Mouse (Mus musculus) forebrain, embryonic 15.5 days (tissue): ENCODE measurements around the gene Mea1. TPM values are rescaled to one million over a fixed set of nuclear protein-coding genes. Genes with fewer than 3 reads are reported as not detected.
A peak's percentile ranks its signal among the peaks of the same experiment; 100 is the strongest.

Experiments
- ATAC-seq: fragments of 200-750 bp; cut with Nextera tagmentation; replicated peaks from 2 replicates; pipeline ENCODE4 v1.8.0; 2017; ENCODE audit warnings: mild to moderate bottlenecking, moderate TSS enrichment, moderate library complexity
- H3K27ac ChIP-seq: fragments of 300-500 bp; sonication (generic); replicated peaks from 2 replicates; pipeline ENCODE4 v1.5.1; 2015; ENCODE audit warnings: mild to moderate bottlenecking, inconsistent platforms
- H3K27me3 ChIP-seq: fragments of 300-500 bp; sonication (generic); 2 replicates; pipeline ENCODE4 v1.6.1; 2015; ENCODE audit warnings: inconsistent platforms
- H3K36me3 ChIP-seq: fragments of 300-500 bp; sonication (generic); 2 replicates; pipeline ENCODE4 v1.6.1; 2015; ENCODE audit warnings: mild to moderate bottlenecking, inconsistent platforms
- H3K4me1 ChIP-seq: fragments of 300-500 bp; sonication (generic); 2 replicates; pipeline ENCODE4 v1.6.1; 2015; ENCODE audit warnings: inconsistent platforms
- H3K4me2 ChIP-seq: fragments of 300-500 bp; sonication (generic); replicated peaks from 2 replicates; pipeline ENCODE4 v1.6.1; 2015; ENCODE audit warnings: mild to moderate bottlenecking, inconsistent platforms
- H3K4me3 ChIP-seq: fragments of 300-500 bp; sonication (generic); 2 replicates; pipeline ENCODE4 v1.5.1; 2015; ENCODE audit warnings: mild to moderate bottlenecking, inconsistent platforms
- H3K9ac ChIP-seq: fragments of 300-500 bp; sonication (generic); replicated peaks from 2 replicates; pipeline ENCODE4 v1.6.1; 2015; ENCODE audit warnings: mild to moderate bottlenecking, inconsistent platforms
- H3K9me3 ChIP-seq: fragments of 300-500 bp; sonication (generic); 2 replicates; pipeline ENCODE4 v1.6.1; 2016; ENCODE audit warnings: inconsistent platforms
- WGBS: fragments of 180-500 bp; shearing (Covaris S2); methylation state at CpG from one replicate; pipeline ENCODE4 v1.1.7; 2015; ENCODE audit warnings: mixed read lengths; 5-methylcytosine and 5-hydroxymethylcytosine counted together
- polyA plus RNA-seq: library from polyadenylated mRNA; unstranded; fragments of >200 nt; fragmentation: Nextera tagmentation; extraction: Ambion mirVana; gene quantifications from 2 replicates; pipeline ENCODE4 v1.2.1, GENCODE M21; 2015

Mea1 gene
- polyA plus RNA-seq, 1 experiment from 2014 or later = 214 TPM

DNA sequence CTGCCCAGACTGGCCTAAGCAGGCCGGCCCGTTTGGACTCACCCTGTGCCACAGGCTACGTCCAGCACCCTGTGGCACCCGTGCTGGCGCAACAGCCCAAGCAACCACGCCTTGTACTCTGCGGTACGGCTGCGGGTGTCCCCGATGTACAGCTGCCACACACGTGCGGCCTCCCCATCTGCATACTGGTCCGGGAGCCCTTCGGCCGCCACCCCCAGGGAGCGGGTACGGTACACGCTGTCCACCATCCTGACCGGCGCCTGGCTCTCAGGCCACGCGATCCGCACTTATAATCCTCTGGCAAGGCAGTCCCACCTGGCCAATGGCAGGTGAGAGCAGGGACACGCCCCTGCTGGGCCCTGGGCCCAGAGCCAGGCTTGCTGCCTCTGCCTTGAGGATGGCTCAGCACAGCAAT, 50.3 kb downstream of the Mea1 start, which contains the start of gene Gnmt:
TSS of gene Gnmt (minus strand) at position 265 of the 415 bp plus-strand sequence.
- H3K36me3 ChIP-seq = peaks cover 3% of the 10 kb centered on the region; the same call in 1 of the 2 replicates
- ATAC-seq = no peak

More for the DNA sequence above, 50.3 kb downstream of the Mea1 start, which contains the start of gene Gnmt:
- H3K27ac ChIP-seq = no peak within 1 kb of the TSS
- 0 out of 2 replicates have a peak within 1 kb of the TSS, but pooled peaks have one; percentile 15 for H3K9ac ChIP-seq
- no peaks in the 10 kb centered on the region for H3K9me3 ChIP-seq
- H3K27me3 ChIP-seq = peaks cover 7% of the 10 kb centered on the region; the same call in 1 of the 2 replicates
- H3K4me2 ChIP-seq = no peak within 1 kb of the TSS
- WGBS = 17% methylated on average over 24 of the region's 24 CpGs
- H3K4me3 ChIP-seq = no peak within 1 kb of the TSS
- H3K4me1 ChIP-seq = 0 out of 2 replicates have a peak, but pooled peaks cover 5% of the 10 kb centered on the region

Other genes starting within 250 kb of the Mea1 start
- 1.1 and 1.2 TPM in 2 replicates for gene Crip3, start 249.9 kb upstream of the Mea1 start, polyA plus RNA-seq
- 0.11 and 0.15 TPM in 2 replicates for gene Slc22a7, start 240.3 kb upstream of the Mea1 start, polyA plus RNA-seq
- 6.5 and 7.5 TPM in 2 replicates for gene Ttbk1, start 191.1 kb upstream of the Mea1 start, polyA plus RNA-seq
- gene Dnph1, start 182.1 kb upstream of the Mea1 start, polyA plus RNA-seq = 32.1 and 33.3 TPM in 2 replicates
- gene Cul9, start 132.4 kb upstream of the Mea1 start, polyA plus RNA-seq = 16.8 and 17.4 TPM in 2 replicates
- gene Srf, start 122.6 kb upstream of the Mea1 start, polyA plus RNA-seq = 3.3 and 5.4 TPM in 2 replicates
- gene Ptk7, start 49.3 kb upstream of the Mea1 start, polyA plus RNA-seq = 32.1 and 33.0 TPM in 2 replicates
- gene Klc4, start 32.8 kb upstream of the Mea1 start, polyA plus RNA-seq = 41.4 and 45.1 TPM in 2 replicates
- 73.7 and 81.9 TPM in 2 replicates for gene Mrpl2, start 32.6 kb upstream of the Mea1 start, polyA plus RNA-seq
- 35.9 and 36.5 TPM in 2 replicates for gene Cul7, start 28.5 kb upstream of the Mea1 start, polyA plus RNA-seq
- 49.5 and 49.9 TPM in 2 replicates for gene Rrp36, start 4.4 kb upstream of the Mea1 start, polyA plus RNA-seq
- gene Klhdc3, start 2.1 kb downstream of the Mea1 start, polyA plus RNA-seq = 181 and 187 TPM in 2 replicates
- gene Ppp2r5d, start 26.3 kb downstream of the Mea1 start, polyA plus RNA-seq = 88.0 and 93.4 TPM in 2 replicates
- gene Pex6, start 32.7 kb downstream of the Mea1 start, polyA plus RNA-seq = 25.2 and 27.9 TPM in 2 replicates
- 0.89 and 0.95 TPM in 2 replicates for gene Gnmt, start 50.4 kb downstream of the Mea1 start, polyA plus RNA-seq
- 66.4 and 69.1 TPM in 2 replicates for gene Cnpy3, start 73.4 kb downstream of the Mea1 start, polyA plus RNA-seq
- 0.19 and 0.27 TPM in 2 replicates for gene Ptcra, start 84.9 kb downstream of the Mea1 start, polyA plus RNA-seq
- gene 2310039H08Rik, start 93.8 kb downstream of the Mea1 start, polyA plus RNA-seq = 56.0 and 63.6 TPM in 2 replicates
- gene Rpl7l1, start 103.9 kb downstream of the Mea1 start, polyA plus RNA-seq = 114 and 122 TPM in 2 replicates
- 8.9 and 9.2 TPM in 2 replicates for gene Bicral, start 179.7 kb downstream of the Mea1 start, polyA plus RNA-seq
- gene Tbcc, start 211.9 kb downstream of the Mea1 start, polyA plus RNA-seq = 65.9 and 68.6 TPM in 2 replicates
- gene Prph2, start 231.7 kb downstream of the Mea1 start, polyA plus RNA-seq = not detected in 2 replicates